Mouse (Mus musculus) hindbrain, embryonic 11.5 days (tissue): ENCODE data around the gene B830017H08Rik. TPM values are rescaled to one million over a fixed set of nuclear protein-coding genes. Genes with fewer than 3 reads are reported as not detected.

Experiments
- ATAC-seq: fragments of 200-750 bp; cut with Nextera tagmentation; 2 replicates; pipeline ENCODE4 v1.8.0; 2017; ENCODE audit warnings: mild to moderate bottlenecking, moderate TSS enrichment, moderate library complexity; ENCODE audit not compliant: low FRiP score
- DNase-seq: peaks from one replicate; pipeline ENCODE4 v3.0.0-alpha.2; 2015; ENCODE audit warnings: low spot score
- H3K27ac ChIP-seq: fragments of 300-500 bp; sonication (generic); 2 replicates; pipeline ENCODE4 v1.5.1; 2014; ENCODE audit warnings: mild to moderate bottlenecking, low read depth, low read length
- H3K27me3 ChIP-seq: fragments of 300-500 bp; sonication (generic); 2 replicates; pipeline ENCODE4 v1.6.1; 2014; ENCODE audit warnings: mild to moderate bottlenecking, low read length, moderate library complexity, mixed read lengths; ENCODE audit not compliant: control insufficient read depth, insufficient read depth
- H3K36me3 ChIP-seq: fragments of 300-500 bp; sonication (generic); 2 replicates; pipeline ENCODE4 v1.6.1; 2014; ENCODE audit warnings: mild to moderate bottlenecking, low read length, moderate library complexity, mixed read lengths; ENCODE audit not compliant: control insufficient read depth, insufficient read depth
- H3K4me1 ChIP-seq: fragments of 300-500 bp; sonication (generic); replicated peaks from 2 replicates; pipeline ENCODE4 v1.6.1; 2014; ENCODE audit warnings: low read length, mixed read lengths; ENCODE audit not compliant: control insufficient read depth, insufficient read depth
- H3K4me2 ChIP-seq: fragments of 300-500 bp; sonication (generic); replicated peaks from 2 replicates; pipeline ENCODE4 v1.6.1; 2014; ENCODE audit warnings: mild to moderate bottlenecking, low read depth, low read length
- H3K4me3 ChIP-seq: fragments of 300-500 bp; sonication (generic); 2 replicates; pipeline ENCODE4 v1.5.1; 2014; ENCODE audit warnings: low read depth, low read length
- H3K9ac ChIP-seq: fragments of 300-500 bp; sonication (generic); 2 replicates; pipeline ENCODE4 v1.6.1; 2014; ENCODE audit warnings: low read depth, low read length
- H3K9me3 ChIP-seq: fragments of 300-500 bp; sonication (generic); 2 replicates; pipeline ENCODE4 v1.6.1; 2016; ENCODE audit warnings: low read length; ENCODE audit not compliant: control insufficient read depth
- WGBS: fragments of 180-500 bp; shearing (Covaris S2); extraction: QIAGEN DNeasy Blood & Tissue Kit; methylation state at CpG from one replicate; pipeline ENCODE4 v1.1.7; 2014; 5-methylcytosine and 5-hydroxymethylcytosine counted together
- polyA plus RNA-seq: library from polyadenylated mRNA; unstranded; fragments of >200 nt; fragmentation: Nextera tagmentation; extraction: Ambion mirVana; gene quantifications from 2 replicates; pipeline ENCODE4 v1.2.1, GENCODE M21; 2014

The B830017H08Rik gene
- polyA plus RNA-seq, 1 experiment from 2014 or later, result 0.20 TPM

DNA sequence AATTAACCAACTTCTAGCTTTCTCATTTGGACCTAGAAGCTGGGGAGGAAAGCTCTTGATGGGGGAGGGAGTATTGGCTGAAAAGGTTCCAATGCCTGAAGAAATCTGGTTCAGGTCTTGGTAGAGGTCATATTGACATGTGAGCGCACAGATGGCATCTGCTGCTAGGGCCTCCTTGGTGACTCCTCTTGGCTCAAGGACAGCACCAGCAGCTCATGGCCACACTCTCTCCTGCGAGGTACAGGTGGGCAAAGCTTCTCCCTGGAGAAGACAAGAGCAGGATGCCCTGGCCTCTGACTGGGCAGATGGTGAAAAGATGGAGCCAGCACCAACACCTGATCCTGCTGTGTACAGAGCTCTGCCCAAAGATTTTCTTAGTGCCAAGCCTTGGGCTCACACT lies 6.4 kb upstream of the B830017H08Rik start:
- WGBS, result 88% methylated on average over 2 of the region's 2 CpGs
- no peaks in the 10 kb centered on the region for H3K36me3 ChIP-seq

DNA sequence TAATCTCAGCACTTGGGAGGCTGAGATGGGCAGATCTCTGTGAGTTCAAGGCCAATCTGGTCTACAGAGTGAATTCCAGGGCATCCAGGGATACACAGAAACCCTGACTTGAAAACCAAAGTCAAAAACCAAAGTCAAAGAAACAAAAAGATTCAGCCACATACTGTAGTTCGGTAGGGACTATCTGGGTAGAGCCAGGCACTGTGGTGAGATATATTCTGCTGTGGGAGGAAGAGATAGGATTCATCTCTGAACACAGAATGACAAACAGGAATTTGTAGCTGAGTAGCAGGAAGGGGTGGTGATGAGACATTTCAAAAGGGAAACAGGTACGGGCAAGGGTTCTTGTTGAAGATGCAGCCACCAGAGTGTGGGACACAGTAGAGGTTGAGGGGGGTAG lies 4.7 kb upstream of the B830017H08Rik start:
- Histone ChIP-seq H3K27ac (no peak overlapping the region), H3K4me1 (peaks cover 3% of the 10 kb centered on the region), H3K4me2 (no peak overlapping the region), H3K9ac (no peak overlapping the region), H3K9me3 (no peaks in the 10 kb centered on the region), H3K36me3 (no peaks in the 10 kb centered on the region), H3K27me3 (peaks cover 29% of the 10 kb centered on the region), H3K4me3 (no peak overlapping the region)
- 92% methylated on average over 2 of the region's 2 CpGs for WGBS
- ATAC-seq (no peak), DNase-seq (no peak)

More for the DNA sequence above, 6.4 kb upstream of the B830017H08Rik start:
- DNase-seq (no peak), ATAC-seq (no peak)
- no peak overlapping the region for H3K4me3 ChIP-seq
- H3K27me3 ChIP-seq, result peaks cover 11% of the 10 kb centered on the region
- no peaks in the 10 kb centered on the region for H3K9me3 ChIP-seq
- H3K4me1 ChIP-seq, result peaks cover under 1% of the 10 kb centered on the region; the same call in 1 of the 2 replicates
- no peak overlapping the region for H3K27ac ChIP-seq
- H3K4me2 ChIP-seq, result no peak overlapping the region
- H3K9ac ChIP-seq, result no peak overlapping the region

DNA sequence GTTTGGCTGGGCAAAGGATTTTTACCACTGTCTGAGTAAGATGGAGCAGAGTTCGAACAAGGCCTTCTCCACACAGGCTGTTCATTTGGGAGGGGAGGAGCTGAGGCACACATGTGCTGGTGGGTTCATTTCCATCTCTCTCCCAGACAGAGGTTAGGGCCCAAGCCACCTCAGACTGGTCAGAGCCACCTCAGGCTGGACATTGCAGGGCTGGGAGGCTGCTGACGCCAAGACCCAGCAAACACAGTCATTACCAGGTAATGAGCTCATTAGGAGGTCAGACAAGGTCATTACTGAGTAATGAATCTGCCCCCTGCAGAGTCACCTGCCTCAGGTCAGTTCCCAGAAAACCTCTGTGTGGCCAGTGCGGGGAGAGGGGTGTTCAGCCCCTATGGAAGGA lies 4.1 kb upstream of the B830017H08Rik start:
- no peak overlapping the region for H3K4me3 ChIP-seq
- ATAC-seq, result no peak
- no peak overlapping the region for H3K9ac ChIP-seq
- WGBS, result 81% methylated on average over 3 of the region's 3 CpGs
- H3K27ac ChIP-seq, result no peak overlapping the region
- no peaks in the 10 kb centered on the region for H3K36me3 ChIP-seq
- H3K27me3 ChIP-seq, result peaks cover 35% of the 10 kb centered on the region
- no peak for DNase-seq
- no peak overlapping the region for H3K4me2 ChIP-seq
- peaks cover 3% of the 10 kb centered on the region for H3K4me1 ChIP-seq
- H3K9me3 ChIP-seq, result no peaks in the 10 kb centered on the region

DNA sequence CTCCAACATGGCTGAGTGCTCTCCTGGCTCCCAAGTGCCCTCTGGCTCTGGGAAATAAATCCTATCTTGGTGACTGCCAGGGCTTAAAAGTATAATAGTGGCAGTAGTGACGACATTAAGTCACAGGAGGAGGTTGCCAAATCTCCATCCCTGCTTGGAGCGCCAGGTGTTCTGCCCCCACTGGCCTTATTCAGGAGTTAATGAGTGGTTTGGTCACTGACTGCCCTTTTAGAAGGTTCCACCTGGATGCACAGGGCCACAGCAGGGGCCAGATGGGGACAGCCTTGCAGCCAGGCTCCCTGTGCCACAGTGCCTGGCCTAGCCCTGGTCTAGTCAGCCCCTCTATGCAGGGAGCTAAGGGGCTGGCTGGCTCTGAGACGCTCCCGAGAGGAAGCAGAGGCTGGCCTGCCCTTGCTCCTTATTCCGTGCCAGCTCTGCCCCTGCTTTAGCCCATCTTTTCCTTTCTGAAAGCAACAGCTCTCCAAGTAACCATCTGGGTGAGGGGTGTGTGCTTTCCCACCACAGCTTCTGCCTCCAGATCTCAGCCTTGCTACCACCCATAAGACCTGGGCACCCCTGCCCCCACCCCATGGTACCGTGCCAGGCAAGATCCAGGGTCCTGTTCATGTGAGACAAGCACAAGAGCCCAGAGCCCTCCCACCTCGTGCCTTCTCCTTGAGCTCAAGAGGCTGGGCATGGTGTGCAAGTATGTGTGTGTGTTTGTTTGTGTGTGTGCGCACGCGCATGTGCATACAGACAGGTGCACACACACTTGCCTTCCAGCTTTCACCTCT lies 2.3 kb upstream of the B830017H08Rik start:
- Histone ChIP-seq H3K27me3 (peaks cover 51% of the 10 kb centered on the region), H3K9me3 (no peaks in the 10 kb centered on the region), H3K4me2 (no peak overlapping the region), H3K4me3 (no peak overlapping the region), H3K4me1 (peaks cover 3% of the 10 kb centered on the region), H3K27ac (no peak overlapping the region), H3K36me3 (no peaks in the 10 kb centered on the region), H3K9ac (no peak overlapping the region)
- WGBS, result 71% methylated on average over 10 of the region's 10 CpGs
- DNase-seq, result no peak
- ATAC-seq, result no peak

DNA sequence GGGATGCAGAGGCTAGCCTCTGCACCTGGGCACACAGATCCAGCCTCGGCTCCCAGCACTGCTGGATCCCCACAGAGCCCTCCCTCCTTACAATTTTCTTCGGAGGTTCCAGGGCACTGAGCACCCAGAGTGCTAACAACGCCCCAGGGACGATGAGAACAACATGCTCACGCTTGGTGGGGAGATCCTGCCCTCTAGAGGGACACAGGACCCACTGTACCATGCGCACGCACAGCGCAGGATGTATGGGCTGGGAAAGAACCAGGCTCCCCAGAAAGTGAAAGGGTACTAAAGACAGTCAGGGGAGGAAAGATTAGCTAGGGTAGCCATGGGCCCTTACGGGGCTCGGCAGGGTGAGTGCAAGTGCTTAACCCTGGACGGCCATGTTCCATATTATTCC lies 1.1 kb upstream of the B830017H08Rik start:
- DNase-seq (no peak), ATAC-seq (no peak)
- Histone ChIP-seq H3K4me1 (peaks cover 3% of the 10 kb centered on the region), H3K27ac (no peak overlapping the region), H3K9me3 (no peaks in the 10 kb centered on the region), H3K4me3 (no peak overlapping the region), H3K4me2 (no peak overlapping the region), H3K27me3 (peaks cover 56% of the 10 kb centered on the region), H3K9ac (no peak overlapping the region), H3K36me3 (no peaks in the 10 kb centered on the region)
- 16% methylated on average over 11 of the region's 11 CpGs for WGBS

DNA sequence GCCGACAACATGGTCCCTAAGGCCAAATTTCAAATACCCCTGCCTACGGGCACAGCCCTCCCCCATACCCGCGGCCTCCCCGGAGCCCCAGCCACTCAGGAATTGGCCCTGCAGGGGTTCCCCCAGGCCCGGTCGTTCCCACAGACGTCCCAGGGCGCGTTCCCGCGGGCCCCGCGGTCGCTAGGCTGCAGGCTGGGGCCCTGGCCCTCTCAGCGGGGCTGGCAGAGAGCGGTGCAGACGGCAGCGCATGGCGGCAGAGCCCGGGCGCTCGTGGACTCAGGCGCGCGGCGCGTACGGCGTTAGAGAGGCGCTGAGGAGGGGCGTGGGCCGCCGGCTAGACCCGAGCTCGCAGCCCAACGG lies 380 bp downstream of the B830017H08Rik start:
- peak overlapping the region; percentile 56 for H3K4me3 ChIP-seq
- H3K9me3 ChIP-seq, result no peaks in the 10 kb centered on the region
- DNase-seq, result no peak
- ATAC-seq, result peak; percentile 53
- H3K4me1 ChIP-seq, result peaks cover 3% of the 10 kb centered on the region
- WGBS, result 1% methylated on average over 24 of the region's 37 CpGs
- H3K27ac ChIP-seq, result peak overlapping the region; percentile 47; the same call in 1 of the 2 replicates
- peak overlapping the region; percentile 61 for H3K9ac ChIP-seq
- H3K36me3 ChIP-seq, result no peaks in the 10 kb centered on the region
- H3K4me2 ChIP-seq, result peak overlapping the region; percentile 99
- peaks cover 58% of the 10 kb centered on the region for H3K27me3 ChIP-seq

GRCm38 (mm10) chr16:17833681-17834399 lies 919 bp downstream of the B830017H08Rik start:
- Histone ChIP-seq H3K36me3 (no peaks in the 10 kb centered on the region), H3K4me2 (peak overlapping the region; percentile 99), H3K4me3 (peak overlapping the region; percentile 56), H3K4me1 (peaks cover 3% of the 10 kb centered on the region), H3K9ac (peak overlapping the region; percentile 61), H3K27ac (peak overlapping the region; percentile 47; the same call in 1 of the 2 replicates), H3K27me3 (peaks cover 58% of the 10 kb centered on the region), H3K9me3 (no peaks in the 10 kb centered on the region)
- peak; percentile 63 for DNase-seq
- under 1% methylated on average over 40 of the region's 103 CpGs for WGBS
- peak; percentile 58 for ATAC-seq

- Histone ChIP-seq H3K9me3 (no peaks in the 10 kb centered on the region), H3K9ac (no peak overlapping the region), H3K27ac (no peak overlapping the region), H3K4me2 (peak overlapping the region; percentile 99; the same call in 1 of the 2 replicates), H3K4me3 (peak overlapping the region; percentile 56; the same call in 1 of the 2 replicates), H3K4me1 (peaks cover 3% of the 10 kb centered on the region), H3K27me3 (peaks cover 58% of the 10 kb centered on the region), H3K36me3 (no peaks in the 10 kb centered on the region)
- WGBS, result 54% methylated on average over 7 of the region's 7 CpGs
- no peak for DNase-seq
- ATAC-seq, result no peak
These were observed 1.6 kb downstream of the B830017H08Rik start for GRCm38 (mm10) chr16:17834543-17834942.
